Mouse (Mus musculus): Measurements from ENCODE around the gene Pcsk2.

- TF ChIP-seq POLR2A (IDR thresholded peaks at IDR 0.05; ENCODE audit: control insufficient read depth, extremely low read depth, insufficient read depth, low read length, poor library complexity) (no peak), CTCF (IDR thresholded peaks at IDR 0.05; ENCODE audit: borderline replicate concordance, control insufficient read depth, extremely low read depth, insufficient read depth, low read length, poor library complexity) (no peak)
Measured at GRCm38 (mm10) chr2:143752051-143752788, 206.3 kb downstream of the Pcsk2 start.
